ENCODE assay signal across 8 mouse cellular contexts in the genomic region with DNA sequence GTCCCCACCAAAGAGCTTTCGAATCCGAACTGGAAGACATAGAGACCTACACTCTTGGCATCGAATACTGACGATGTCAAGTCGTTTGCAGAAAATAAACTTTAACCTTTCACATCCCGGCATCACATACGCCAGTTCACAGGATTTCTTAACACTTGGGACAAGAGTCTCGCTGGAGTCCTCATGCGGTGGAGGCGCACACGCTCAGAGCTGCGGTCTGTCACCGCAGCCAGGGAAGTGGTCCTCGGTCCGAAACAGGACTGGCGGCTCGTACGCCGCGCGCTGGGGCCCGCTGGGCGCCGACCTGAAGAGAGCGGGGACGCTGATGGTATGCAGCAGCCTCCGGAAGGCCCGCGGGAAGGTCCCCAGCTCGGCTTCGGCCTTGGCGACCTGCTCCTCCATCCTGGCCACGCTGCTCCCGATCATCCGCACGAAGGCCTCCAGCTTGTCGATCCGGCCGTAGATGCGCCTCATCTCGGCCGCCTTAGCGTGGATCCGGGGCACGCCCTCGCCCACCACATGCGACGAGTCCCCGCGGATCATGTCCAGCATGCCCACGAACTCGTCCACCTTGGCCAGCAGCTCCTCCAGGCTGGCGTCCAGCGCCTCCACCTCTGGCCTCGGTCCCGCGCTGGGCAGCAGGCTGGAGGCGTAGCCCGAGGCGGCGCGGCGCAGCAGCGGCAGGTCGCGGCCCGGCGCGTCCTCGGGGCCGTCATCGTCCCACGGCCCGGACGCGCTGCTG. TPM values are rescaled to one million over a fixed set of nuclear protein-coding genes. Genes with fewer than 3 reads are reported as not detected.
DNase-seq lines count a peak whose midpoint lies in the region; ATAC-seq and TF ChIP-seq lines count a peak whose summit lies in the region.

No protein-coding gene starts in this region.

- H3K27me3 ChIP-seq in lung, embryonic 15.5 days = no peaks in the 10 kb centered on the region; the same call in 1 of the 2 replicates
- H3K27me3 ChIP-seq in heart, embryonic 16.5 days (ENCODE audit: control insufficient read depth, insufficient read depth, low read length) = no peaks in the 10 kb centered on the region
- H3K27me3 ChIP-seq in liver, embryonic 14.5 days (ENCODE audit: control insufficient read depth, insufficient read depth, low read length) = no peaks in the 10 kb centered on the region; the same call in 1 of the 2 replicates
- no peaks in the 10 kb centered on the region for H3K27me3 ChIP-seq in stomach, embryonic 16.5 days (ENCODE audit: control insufficient read depth, insufficient read depth, low read length)

- H3K9ac ChIP-seq in lung, embryonic 15.5 days = peak overlapping the region; percentile 77
- peak overlapping the region; percentile 89 for H3K9ac ChIP-seq in heart, embryonic 16.5 days (ENCODE audit: low read length)
- H3K9ac ChIP-seq in liver, embryonic 14.5 days (replicated peaks) = peak overlapping the region; percentile 83
- H3K9ac ChIP-seq in stomach, embryonic 16.5 days (ENCODE audit: low read length) = peak overlapping the region; percentile 90

- no peaks in the 10 kb centered on the region for H3K9me3 ChIP-seq in lung, embryonic 15.5 days
- H3K9me3 ChIP-seq in heart, embryonic 16.5 days (replicated peaks; ENCODE audit: control insufficient read depth, low read length) = no peaks in the 10 kb centered on the region
- no peaks in the 10 kb centered on the region for H3K9me3 ChIP-seq in liver, embryonic 14.5 days (ENCODE audit: control insufficient read depth, low read length)
- no peaks in the 10 kb centered on the region for H3K9me3 ChIP-seq in stomach, embryonic 16.5 days (replicated peaks; ENCODE audit: control insufficient read depth, low read length)

- no peak for DNase-seq in lung, postnatal 4 days
- peak; percentile 26 for DNase-seq in c-Kit-negative CD71-positive TER-119-positive erythroid progenitor cells, embryonic 14.5 days (ENCODE audit: low read depth, low spot score)
- DNase-seq in liver, embryonic 14.5 days (ENCODE audit: low read depth in 3 of 3, low spot score in 3 of 3) = no peak
- DNase-seq in adrenal gland, postnatal 14 days = no peak
- DNase-seq in ovary, postnatal 14 days (ENCODE audit: low spot score) = no peak

- H3K36me3 ChIP-seq in lung, embryonic 15.5 days = no peaks in the 10 kb centered on the region
- H3K36me3 ChIP-seq in heart, embryonic 16.5 days (ENCODE audit: control insufficient read depth, insufficient read depth) = no peaks in the 10 kb centered on the region
- H3K36me3 ChIP-seq in liver, embryonic 14.5 days (replicated peaks; ENCODE audit: control insufficient read depth, insufficient read depth, low read depth) = peaks cover 3% of the 10 kb centered on the region
- H3K36me3 ChIP-seq in stomach, embryonic 16.5 days (ENCODE audit: control insufficient read depth, insufficient read depth, low read length) = no peaks in the 10 kb centered on the region

- H3K27ac ChIP-seq in lung, embryonic 15.5 days = no peak overlapping the region
- no peak overlapping the region for H3K27ac ChIP-seq in heart, embryonic 16.5 days (ENCODE audit: low read length)
- peak overlapping the region; percentile 9; the same call in 1 of the 2 replicates for H3K27ac ChIP-seq in liver, embryonic 14.5 days
- 0 out of 2 replicates have a peak overlapping the region, but pooled peaks have one; percentile 6 for H3K27ac ChIP-seq in stomach, embryonic 16.5 days (ENCODE audit: low read length)

- under 1% methylated on average over 73 of the region's 76 CpGs for WGBS in lung, embryonic 15.5 days
- 3% methylated on average over 76 of the region's 76 CpGs for WGBS in heart, embryonic 16.5 days
- 2% methylated on average over 75 of the region's 76 CpGs for WGBS in liver, embryonic 14.5 days (ENCODE audit: insufficient replicate concordance)
- WGBS in stomach, embryonic 16.5 days = 2% methylated on average over 76 of the region's 76 CpGs

- H3K4me3 ChIP-seq in lung, embryonic 15.5 days = peak overlapping the region; percentile 96
- peak overlapping the region; percentile 92 for H3K4me3 ChIP-seq in heart, embryonic 16.5 days (ENCODE audit: low read length)
- peak overlapping the region; percentile 74 to 95 for H3K4me3 ChIP-seq in liver, embryonic 14.5 days (ENCODE audit: insufficient read depth in 1 of 2, low read depth in 2 of 2, low read length in 2 of 2)
- H3K4me3 ChIP-seq in stomach, embryonic 16.5 days (replicated peaks; ENCODE audit: low read length) = peak overlapping the region; percentile 98

- H3K4me1 ChIP-seq in lung, embryonic 15.5 days = peaks cover 17% of the 10 kb centered on the region
- H3K4me1 ChIP-seq in heart, embryonic 16.5 days (ENCODE audit: control insufficient read depth, insufficient read depth, low read length) = peaks cover 12% of the 10 kb centered on the region
- peaks cover 7 to 11% of the 10 kb centered on the region in 2 experiments for H3K4me1 ChIP-seq in liver, embryonic 14.5 days (replicated peaks; ENCODE audit: control insufficient read depth in 2 of 2, insufficient read depth in 2 of 2, low read length in 1 of 2)
- peaks cover 7% of the 10 kb centered on the region for H3K4me1 ChIP-seq in stomach, embryonic 16.5 days (ENCODE audit: control insufficient read depth, insufficient read depth, low read length)

- peak overlapping the region; percentile 76 for H3K4me2 ChIP-seq in lung, embryonic 15.5 days
- H3K4me2 ChIP-seq in heart, embryonic 16.5 days (ENCODE audit: low read depth, low read length) = peak overlapping the region; percentile 82
- peak overlapping the region; percentile 76 for H3K4me2 ChIP-seq in liver, embryonic 14.5 days (ENCODE audit: low read depth)
- H3K4me2 ChIP-seq in stomach, embryonic 16.5 days (ENCODE audit: low read depth, low read length) = peak overlapping the region; percentile 69

- peak; percentile 76; the same call in 1 of the 2 replicates for ATAC-seq in lung, embryonic 15.5 days (ENCODE audit: borderline replicate concordance, extremely low read depth, low FRiP score, low TSS enrichment)
- peak; percentile 46 for ATAC-seq in heart, embryonic 16.5 days (replicated peaks; ENCODE audit: extremely low read depth, insufficient read depth, low FRiP score)
- peak; percentile 78 for ATAC-seq in liver, embryonic 14.5 days (ENCODE audit: insufficient read depth)
- peak; percentile 63 for ATAC-seq in stomach, embryonic 16.5 days (ENCODE audit: insufficient read depth, low FRiP score)

- TF ChIP-seq EP300 in liver, embryonic 14.5 days (IDR thresholded peaks at IDR 0.05; ENCODE audit: low read depth) = no peak

- TF ChIP-seq CTCF in liver, embryonic 14.5 days (IDR thresholded peaks at IDR 0.05; ENCODE audit: low read depth) = no peak; the same call in 1 of the 2 replicates

RNA-seq across cellular contexts. Expression of a gene that starts 0.5 kb away (rescaled TPM):
- 23.8 and 25.5 TPM in 2 replicates for polyA plus RNA-seq in lung, embryonic 15.5 days (2015; fragmentation: Nextera tagmentation; extraction: Ambion mirVana)
- polyA plus RNA-seq in heart, embryonic 16.5 days (2015; fragmentation: Nextera tagmentation; extraction: Ambion mirVana) = 21.0 and 21.4 TPM in 2 replicates
- polyA plus RNA-seq in liver, embryonic 14.5 days (2012; rRNA removed) = 10.6 and 10.9 TPM in 2 replicates
- 11.9 and 14.4 TPM in 2 replicates for polyA plus RNA-seq in liver, embryonic 14.5 days (2014; fragmentation: Nextera tagmentation; extraction: Ambion mirVana)
- polyA plus RNA-seq in stomach, embryonic 16.5 days (2015; fragmentation: Nextera tagmentation; extraction: Ambion mirVana) = 12.8 and 18.3 TPM in 2 replicates
- 23.7 and 27.2 TPM in 2 replicates for total RNA-seq in adrenal gland, postnatal 14 days (2021)

RNA-seq across cellular contexts. Expression of a gene that starts 48.6 kb away (rescaled TPM):
- polyA plus RNA-seq in lung, embryonic 15.5 days (2015; fragmentation: Nextera tagmentation; extraction: Ambion mirVana) = 476 and 499 TPM in 2 replicates
- 285 and 303 TPM in 2 replicates for polyA plus RNA-seq in heart, embryonic 16.5 days (2015; fragmentation: Nextera tagmentation; extraction: Ambion mirVana)
- 57.9 and 68.4 TPM in 2 replicates for polyA plus RNA-seq in liver, embryonic 14.5 days (2012; rRNA removed)
- polyA plus RNA-seq in liver, embryonic 14.5 days (2014; fragmentation: Nextera tagmentation; extraction: Ambion mirVana) = 156 and 172 TPM in 2 replicates
- 279 and 321 TPM in 2 replicates for polyA plus RNA-seq in stomach, embryonic 16.5 days (2015; fragmentation: Nextera tagmentation; extraction: Ambion mirVana)
- 550 and 571 TPM in 2 replicates for total RNA-seq in adrenal gland, postnatal 14 days (2021)

RNA-seq across cellular contexts. Expression of a gene that starts 52.1 kb away (rescaled TPM):
- 15.5 and 16.7 TPM in 2 replicates for polyA plus RNA-seq in lung, embryonic 15.5 days (2015; fragmentation: Nextera tagmentation; extraction: Ambion mirVana)
- polyA plus RNA-seq in heart, embryonic 16.5 days (2015; fragmentation: Nextera tagmentation; extraction: Ambion mirVana) = 23.0 and 27.1 TPM in 2 replicates
- 13.9 and 16.2 TPM in 2 replicates for polyA plus RNA-seq in liver, embryonic 14.5 days (2012; rRNA removed)
- polyA plus RNA-seq in liver, embryonic 14.5 days (2014; fragmentation: Nextera tagmentation; extraction: Ambion mirVana) = 22.7 and 24.1 TPM in 2 replicates
- 20.4 and 20.5 TPM in 2 replicates for polyA plus RNA-seq in stomach, embryonic 16.5 days (2015; fragmentation: Nextera tagmentation; extraction: Ambion mirVana)
- total RNA-seq in adrenal gland, postnatal 14 days (2021) = 60.2 and 61.5 TPM in 2 replicates

Comparison
In these comparisons a context has a peak if more than half of its experiments do, and no peak if none do; other contexts are left out.
1. H3K27ac ChIP-seq: peak in liver, embryonic 14.5 days (single experiment) and stomach, embryonic 16.5 days (single experiment); none in lung, embryonic 15.5 days (single experiment) and heart, embryonic 16.5 days (single experiment).
2. Peak in every context shown above with its lines, with median percentiles within 50 percentile points of each other: ATAC-seq, H3K4me2 ChIP-seq, H3K4me3 ChIP-seq and H3K9ac ChIP-seq.